Mouse (Mus musculus) CH12.LX (cell line): ENCODE data around the gene Car5a. TPM values are rescaled to one million over a fixed set of nuclear protein-coding genes. Genes with fewer than 3 reads are reported as not detected.

Experiments
- DNase-seq: peaks from one replicate; pipeline ENCODE4 v3.0.0-alpha.2; 2013; ENCODE audit errors: extremely low read depth
- H3K27ac ChIP-seq: 2 replicates; pipeline ENCODE4 v1.5.1; 2012; ENCODE audit warnings: low read depth, mild to moderate bottlenecking, control low read depth, moderate library complexity; ENCODE audit not compliant: insufficient read depth
- H3K27me3 ChIP-seq: replicated peaks from 2 replicates; pipeline ENCODE3; 2012; ENCODE audit warnings: inconsistent platforms
- H3K36me3 ChIP-seq, 2 experiments: replicated peaks in 1 of 2; 2 replicates each; pipeline versions ENCODE3 to v1.6.1; 2012; ENCODE audit warnings: inconsistent platforms in 1 of 2, low read length in 1 of 2, mild to moderate bottlenecking in 1 of 2, mixed read lengths in 1 of 2, moderate library complexity in 1 of 2; ENCODE audit not compliant: control insufficient read depth in 1 of 2, insufficient read depth in 1 of 2
- H3K4me1 ChIP-seq, 2 experiments: 2 replicates each; pipeline ENCODE4 v1.6.1; 2012; ENCODE audit warnings: inconsistent platforms in 1 of 2, moderate library complexity in 1 of 2; ENCODE audit not compliant: insufficient read depth in 2 of 2, control insufficient read depth in 1 of 2
- H3K4me2 ChIP-seq: 2 replicates; pipeline ENCODE4 v1.6.1; 2012; ENCODE audit warnings: low read depth, mild to moderate bottlenecking, control low read depth; ENCODE audit not compliant: poor library complexity, insufficient read depth, severe bottlenecking
- H3K4me3 ChIP-seq, 3 experiments: fragments of 150-350 bp in 1 of 3; sonication (generic) in 1 of 3; replicated peaks in 1 of 3; 2 replicates each; pipeline versions ENCODE3 to v1.5.1; 2011 to 2012; ENCODE audit warnings: low read depth in 2 of 3, low read length in 2 of 3, mild to moderate bottlenecking in 2 of 3, moderate library complexity in 2 of 3, control low read depth in 1 of 3, improper control_type of control experiment in 1 of 3, inconsistent platforms in 1 of 3, mixed read lengths in 1 of 3; ENCODE audit not compliant: poor library complexity in 1 of 3
- H3K79me2 ChIP-seq: replicated peaks from 2 replicates; pipeline ENCODE4 v1.6.1; 2012; ENCODE audit warnings: mild to moderate bottlenecking, moderate library complexity; ENCODE audit not compliant: control insufficient read depth, poor library complexity, insufficient read depth, severe bottlenecking; ENCODE audit errors: extremely low read depth
- H3K9ac ChIP-seq: 2 replicates; pipeline ENCODE4 v1.6.1; 2012; ENCODE audit warnings: low read depth, mild to moderate bottlenecking, control low read depth, moderate library complexity; ENCODE audit not compliant: insufficient read depth
- H3K9me3 ChIP-seq: replicated peaks from 2 replicates; pipeline ENCODE3; 2012; ENCODE audit warnings: low read length, inconsistent platforms, mixed read lengths
- BHLHE40 ChIP-seq: IDR thresholded peaks from 2 replicates; pipeline ENCODE4 v1.6.1; 2011; ENCODE audit warnings: mild to moderate bottlenecking, low read depth, low read length, improper control_type of control experiment
- CTCF ChIP-seq, 2 experiments: IDR thresholded peaks in 1 of 2; conservative IDR thresholded peaks in 1 of 2; 2 replicates each; pipeline ENCODE4 v1.5.1; 2011 to 2012; ENCODE audit warnings: low read depth in 2 of 2, low read length in 2 of 2, improper control_type of control experiment in 1 of 2, inconsistent platforms in 1 of 2, mild to moderate bottlenecking in 1 of 2, moderate library complexity in 1 of 2
- E2F4 ChIP-seq: IDR thresholded peaks from 2 replicates; pipeline ENCODE4 v1.6.1; 2011; ENCODE audit warnings: low read depth, low read length, improper control_type of control experiment; ENCODE audit not compliant: insufficient replicate concordance
- EP300 ChIP-seq: IDR thresholded peaks from 2 replicates; pipeline ENCODE4 v1.6.1; 2011; ENCODE audit warnings: low read length, improper control_type of control experiment
- ETS1 ChIP-seq: conservative IDR thresholded peaks from 2 replicates; pipeline ENCODE4 v1.6.1; 2012; ENCODE audit warnings: low read depth, mild to moderate bottlenecking, inconsistent platforms, low read length, improper control_type of control experiment, moderate library complexity
- GABPA ChIP-seq: IDR thresholded peaks from 2 replicates; pipeline ENCODE4 v1.6.1; 2012; ENCODE audit warnings: low read depth, low read length, improper control_type of control experiment, inconsistent platforms; ENCODE audit not compliant: insufficient replicate concordance
- IRF4 ChIP-seq: IDR thresholded peaks from 2 replicates; pipeline ENCODE4 v1.6.1; 2014; ENCODE audit warnings: low read depth, mild to moderate bottlenecking, inconsistent platforms, low read length, improper control_type of control experiment
- JUND ChIP-seq: conservative IDR thresholded peaks from 2 replicates; pipeline ENCODE4 v1.6.1; 2011; ENCODE audit warnings: low read depth, low read length, improper control_type of control experiment
- KAT2A ChIP-seq: IDR thresholded peaks from 2 replicates; pipeline ENCODE4 v1.6.1; 2012; ENCODE audit warnings: low read length, improper control_type of control experiment, inconsistent platforms; ENCODE audit not compliant: insufficient replicate concordance
- MAFK ChIP-seq: IDR thresholded peaks from 2 replicates; pipeline ENCODE4 v1.6.1; 2011; ENCODE audit warnings: low read length, improper control_type of control experiment; ENCODE audit not compliant: insufficient replicate concordance
- MAX ChIP-seq: IDR thresholded peaks from 2 replicates; pipeline ENCODE4 v1.6.1; 2011; ENCODE audit warnings: low read length, improper control_type of control experiment
- MAZ ChIP-seq: IDR thresholded peaks from 2 replicates; pipeline ENCODE4 v1.6.1; 2012; ENCODE audit warnings: low read depth, mild to moderate bottlenecking, inconsistent platforms, low read length, improper control_type of control experiment, moderate library complexity
- MXI1 ChIP-seq: IDR thresholded peaks from 2 replicates; pipeline ENCODE4 v1.6.1; 2011; ENCODE audit warnings: mild to moderate bottlenecking, low read depth, low read length, improper control_type of control experiment
- POLR2AphosphoS2 ChIP-seq: IDR thresholded peaks from 2 replicates; pipeline ENCODE4 v1.6.1; 2011; ENCODE audit warnings: low read depth, low read length, improper control_type of control experiment
- RAD21 ChIP-seq: IDR thresholded peaks from 2 replicates; pipeline ENCODE4 v1.6.1; 2011; ENCODE audit warnings: low read depth, mild to moderate bottlenecking, low read length, improper control_type of control experiment, moderate library complexity
- RCOR1 ChIP-seq: conservative IDR thresholded peaks from 2 replicates; pipeline ENCODE4 v1.6.1; 2012; ENCODE audit warnings: low read depth, mild to moderate bottlenecking, inconsistent platforms, low read length, improper control_type of control experiment
- SIN3A ChIP-seq: IDR thresholded peaks from 2 replicates; pipeline ENCODE4 v1.6.1; 2012; ENCODE audit warnings: low read length, improper control_type of control experiment, inconsistent platforms
- SMC3 ChIP-seq: IDR thresholded peaks from 2 replicates; pipeline ENCODE4 v1.6.1; 2011; ENCODE audit warnings: low read depth, low read length, improper control_type of control experiment
- TBP ChIP-seq: conservative IDR thresholded peaks from 2 replicates; pipeline ENCODE4 v1.6.1; 2011; ENCODE audit warnings: low read depth, low read length, improper control_type of control experiment
- TCF12 ChIP-seq: IDR thresholded peaks from 2 replicates; pipeline ENCODE4 v1.6.1; 2014; ENCODE audit warnings: low read depth, mild to moderate bottlenecking, inconsistent platforms, low read length, improper control_type of control experiment
- USF1 ChIP-seq: IDR thresholded peaks from 2 replicates; pipeline ENCODE4 v1.6.1; 2014; ENCODE audit warnings: low read depth, mild to moderate bottlenecking, inconsistent platforms, low read length, improper control_type of control experiment
- USF2 ChIP-seq: conservative IDR thresholded peaks from 2 replicates; pipeline ENCODE4 v1.6.1; 2011; ENCODE audit warnings: low read depth, low read length, improper control_type of control experiment
- ZC3H11A ChIP-seq: IDR thresholded peaks from 2 replicates; pipeline ENCODE4 v1.6.1; 2012; ENCODE audit warnings: low read depth, mild to moderate bottlenecking, inconsistent platforms, low read length, improper control_type of control experiment
- dilution Hi-C: fragments of 300-500 bp; cut with MboI; formaldehyde crosslinking; loops from 2 replicates; pipeline ENCODE4 v1.14.3; 2020; ENCODE audit warnings: low sequenced_read_pairs; ENCODE audit not compliant: extremely low pct_unique_long_range_greater_than_20kb, extremely low pct_ligation_motif_present
- in situ Hi-C: fragments of 300-500 bp; cut with MboI; formaldehyde crosslinking; loops from 3 replicates; pipeline ENCODE4 v1.14.3; 2019; ENCODE audit warnings: low sequenced_read_pairs, low pct_ligation_motif_present, low pct_unique_long_range_greater_than_20kb, mixed read lengths
- polyA plus RNA-seq: library from polyadenylated mRNA; unstranded; fragments of >175 nt; gene quantifications from 2 replicates; pipeline ENCODE4 v1.2.1, GENCODE M21; 2012; ENCODE audit warnings: low read depth; ENCODE audit not compliant: insufficient read length
- total RNA-seq, 2 experiments: library from RNA; depleted of rRNA; stranded (reverse); fragments of 300-350 nt in 1 of 2; fragments of >200 nt in 1 of 2; gene quantifications; 2 replicates each; pipeline ENCODE4 v1.2.3; 2012 to 2014

Gene Car5a
- total RNA-seq (2012; rRNA removed): 3.1 and 9.7 TPM in 2 replicates
- not detected in 2 replicates for total RNA-seq (2014; rRNA removed)
- 0.90 and 1.6 TPM in 2 replicates for polyA plus RNA-seq

GRCm38 (mm10) chr8:121944831-121945230 lies at the start of gene Car5a:
TSS of gene Car5a (minus strand) at chr8:121944904.
- in situ Hi-C loops (loop anchor here (10.0 kb wide), 1 partner anchor 360 kb away; no protein-coding TSS in a partner anchor), dilution Hi-C loops (no loop called here)
- Histone ChIP-seq H3K4me2 (no peak within 1 kb of the TSS), H3K79me2 (no peaks in the 10 kb centered on the region), H3K4me1 (peaks cover 4 to 13% of the 10 kb centered on the region in 2 experiments; a peak in 3 of 4 replicates), H3K9me3 (no peaks in the 10 kb centered on the region), H3K4me3 (no peak within 1 kb of the TSS), H3K36me3 (no peaks in the 10 kb centered on the region), H3K27me3 (peaks cover 28% of the 10 kb centered on the region), H3K27ac (no peak within 1 kb of the TSS), H3K9ac (no peak within 1 kb of the TSS)
- TF ChIP-seq MAX (no peak), RCOR1 (no peak), MXI1 (no peak), KAT2A (no peak), TCF12 (no peak), ZC3H11A (no peak), SIN3A (no peak), EP300 (no peak), POLR2AphosphoS2 (no peak), GABPA (no peak), ETS1 (no peak)
- DNase-seq: no peak

- Histone ChIP-seq H3K27ac (no peak overlapping the region), H3K9ac (no peak overlapping the region), H3K36me3 (peaks cover 71 to 96% of the 10 kb centered on the region in 2 experiments), H3K79me2 (no peaks in the 10 kb centered on the region), H3K4me2 (no peak overlapping the region), H3K9me3 (no peaks in the 10 kb centered on the region), H3K4me1 (peaks cover 0 to 4% of the 10 kb centered on the region in 2 experiments; a peak in 1 of 4 replicates), H3K4me3 (no peak overlapping the region), H3K27me3 (no peaks in the 10 kb centered on the region)
- TF ChIP-seq E2F4: no peak
- TF ChIP-seq ZC3H11A: no peak
- TF ChIP-seq TBP: no peak
- TF ChIP-seq ETS1: no peak
- TF ChIP-seq RAD21: no peak
- no peak for TF ChIP-seq RCOR1
- no peak for TF ChIP-seq MAX
- no peak for TF ChIP-seq USF2
- TF ChIP-seq IRF4: no peak
- no peak for TF ChIP-seq MXI1
- no peak for TF ChIP-seq EP300
- no peak for TF ChIP-seq MAZ
- no peak for TF ChIP-seq POLR2AphosphoS2
- no peak for TF ChIP-seq JUND
- TF ChIP-seq SMC3: no peak
- no peak for TF ChIP-seq BHLHE40
- no peak for TF ChIP-seq MAFK
- no peak for TF ChIP-seq USF1
- TF ChIP-seq CTCF (conservative IDR thresholded peaks at IDR 0.05 in 1 of 2, IDR thresholded peaks at IDR 0.05 in 1 of 2; ENCODE audit: low read depth in 2 of 2, low read length in 2 of 2): no peak
- no peak for DNase-seq
- dilution Hi-C loops: no loop called here
- in situ Hi-C loops: no loop called here
These were observed 48.2 kb upstream of the Car5a start for GRCm38 (mm10) chr8:121992911-121993310.
